Mouse (Mus musculus) spleen, postnatal 10 days (tissue): ENCODE results near the gene Wipf3.
A peak's percentile ranks its signal among the peaks of the same experiment; 100 is the strongest.

ENCODE experiments used
- DNase-seq, 2 experiments: peaks; one replicate each; pipeline ENCODE4 v3.0.0; 2021 to 2022; ENCODE audit warnings: low spot score in 2 of 2

Wipf3 gene

GRCm38 (mm10) chr6:54429447-54430194, at the start of gene Wipf3:
Wipf3 (plus strand) TSS chr6:54429603.
- no peak for DNase-seq

- no peak for DNase-seq
These were observed 46.8 kb upstream of the Wipf3 start for GRCm38 (mm10) chr6:54382636-54383035.

- no peak for DNase-seq
These were observed 45.4 kb upstream of the Wipf3 start for GRCm38 (mm10) chr6:54383893-54384524.

GRCm38 (mm10) chr6:54384777-54385176, 44.6 kb upstream of the Wipf3 start:
- no peak for DNase-seq

- DNase-seq, result no peak
These were observed 43.0 kb upstream of the Wipf3 start for GRCm38 (mm10) chr6:54386429-54386828.

- DNase-seq, result no peak
These were observed 42.4 kb upstream of the Wipf3 start for GRCm38 (mm10) chr6:54387044-54387443.

GRCm38 (mm10) chr6:54387751-54388150, 41.7 kb upstream of the Wipf3 start:
- DNase-seq, result no peak

GRCm38 (mm10) chr6:54388690-54389275, 40.6 kb upstream of the Wipf3 start:
- no peak for DNase-seq

- peak in 1 of 2 experiments; percentile 39 for DNase-seq
These were observed 37.6 kb upstream of the Wipf3 start for GRCm38 (mm10) chr6:54391765-54392164.

- no peak for DNase-seq
These were observed 35.5 kb upstream of the Wipf3 start for GRCm38 (mm10) chr6:54393886-54394285.

GRCm38 (mm10) chr6:54399194-54399923, 30.0 kb upstream of the Wipf3 start:
- no peak for DNase-seq

- no peak for DNase-seq
These were observed 27.9 kb upstream of the Wipf3 start for GRCm38 (mm10) chr6:54401503-54401902.

GRCm38 (mm10) chr6:54404916-54405315, 24.5 kb upstream of the Wipf3 start:
- no peak for DNase-seq

GRCm38 (mm10) chr6:54406116-54406515, 23.3 kb upstream of the Wipf3 start:
- no peak for DNase-seq

GRCm38 (mm10) chr6:54409271-54409670, 20.1 kb upstream of the Wipf3 start:
- DNase-seq, result no peak

GRCm38 (mm10) chr6:54410451-54410850, 19.0 kb upstream of the Wipf3 start:
- DNase-seq, result no peak

- DNase-seq, result no peak
These were observed 17.8 kb upstream of the Wipf3 start for GRCm38 (mm10) chr6:54411591-54411990.

GRCm38 (mm10) chr6:54412879-54413278, 16.5 kb upstream of the Wipf3 start:
- DNase-seq, result no peak

- DNase-seq, result no peak
These were observed 4.2 kb upstream of the Wipf3 start for GRCm38 (mm10) chr6:54425230-54425629.

GRCm38 (mm10) chr6:54428850-54429446, 455 bp upstream of the Wipf3 start:
- DNase-seq, result no peak

GRCm38 (mm10) chr6:54430221-54430620, 818 bp downstream of the Wipf3 start:
- no peak for DNase-seq

GRCm38 (mm10) chr6:54431761-54432160, 2.4 kb downstream of the Wipf3 start:
- DNase-seq, result no peak
